Mouse (Mus musculus) stomach, embryonic 16.5 days (tissue): ENCODE data around the gene Ikzf3. TPM values are rescaled to one million over a fixed set of nuclear protein-coding genes. Genes with fewer than 3 reads are reported as not detected.

Experiments used
- ATAC-seq: fragments of 200-750 bp; cut with Nextera tagmentation; 2 replicates; pipeline ENCODE4 v1.8.0; 2017; ENCODE audit warnings: moderate number of reproducible peaks, moderate TSS enrichment; ENCODE audit not compliant: insufficient read depth, low FRiP score
- H3K27ac ChIP-seq: fragments of 300-500 bp; sonication (generic); 2 replicates; pipeline ENCODE4 v1.5.1; 2014; ENCODE audit warnings: low read length
- H3K27me3 ChIP-seq: fragments of 300-500 bp; sonication (generic); 2 replicates; pipeline ENCODE4 v1.6.1; 2014; ENCODE audit warnings: low read length, control low read depth, mixed read lengths; ENCODE audit not compliant: control insufficient read depth, insufficient read depth
- H3K36me3 ChIP-seq: fragments of 300-500 bp; sonication (generic); 2 replicates; pipeline ENCODE4 v1.6.1; 2014; ENCODE audit warnings: low read length; ENCODE audit not compliant: control insufficient read depth, insufficient read depth
- H3K4me1 ChIP-seq: fragments of 300-500 bp; sonication (generic); 2 replicates; pipeline ENCODE4 v1.6.1; 2014; ENCODE audit warnings: low read length, control low read depth, mixed read lengths; ENCODE audit not compliant: control insufficient read depth, insufficient read depth
- H3K4me2 ChIP-seq: fragments of 300-500 bp; sonication (generic); 2 replicates; pipeline ENCODE4 v1.6.1; 2014; ENCODE audit warnings: low read depth, low read length, mixed read lengths
- H3K4me3 ChIP-seq: fragments of 300-500 bp; sonication (generic); replicated peaks from 2 replicates; pipeline ENCODE4 v1.5.1; 2014; ENCODE audit warnings: mild to moderate bottlenecking, low read length
- H3K9ac ChIP-seq: fragments of 300-500 bp; sonication (generic); 2 replicates; pipeline ENCODE4 v1.6.1; 2014; ENCODE audit warnings: low read length
- H3K9me3 ChIP-seq: fragments of 300-500 bp; sonication (generic); replicated peaks from 2 replicates; pipeline ENCODE4 v1.6.1; 2016; ENCODE audit warnings: low read length, control low read depth; ENCODE audit not compliant: control insufficient read depth
- WGBS: fragments of 180-500 bp; shearing (Covaris S2); extraction: QIAGEN DNeasy Blood & Tissue Kit; methylation state at CpG from one replicate; pipeline ENCODE4 v1.1.7; 2014; 5-methylcytosine and 5-hydroxymethylcytosine counted together
- polyA plus RNA-seq: library from polyadenylated mRNA; unstranded; fragments of >200 nt; fragmentation: Nextera tagmentation; extraction: Ambion mirVana; gene quantifications from 2 replicates; pipeline ENCODE4 v1.2.1, GENCODE M21; 2015

The Ikzf3 gene
- 0.31 and 0.54 TPM in 2 replicates for polyA plus RNA-seq

DNA sequence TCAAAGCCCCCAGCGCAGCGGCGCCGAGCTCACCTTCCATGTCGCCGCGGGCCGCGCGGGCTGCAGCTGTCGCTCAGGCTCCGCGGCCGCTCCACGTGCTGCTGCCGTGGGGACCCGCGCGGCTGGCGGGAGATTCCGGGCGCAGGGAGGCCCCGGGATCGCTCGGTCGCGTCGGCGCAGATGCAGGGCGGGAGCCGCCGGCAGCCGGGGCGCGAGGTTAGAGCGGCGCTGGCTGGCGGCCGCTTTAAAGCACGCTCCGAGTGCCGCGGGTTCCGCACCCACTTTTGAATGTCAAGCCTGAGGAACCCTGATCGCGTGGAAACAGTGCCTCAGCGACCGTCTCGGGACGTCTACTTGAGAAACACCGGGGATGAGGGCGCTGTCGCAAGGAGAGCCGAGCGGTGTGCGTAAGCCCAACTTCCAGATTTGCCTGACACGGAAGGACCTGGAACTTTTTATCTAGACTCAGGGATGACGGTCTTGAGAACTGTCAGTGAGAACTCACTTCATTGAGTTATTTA is at the start of gene Ikzf3:
TSS of gene Ikzf3 (minus strand) at position 321 of the 521 bp plus-strand sequence.
- WGBS: under 1% methylated on average over 58 of the region's 58 CpGs
- ATAC-seq: peak; percentile 17; the same call in 1 of the 2 replicates
- no peaks in the 10 kb centered on the region for H3K36me3 ChIP-seq
- no peaks in the 10 kb centered on the region for H3K9me3 ChIP-seq
- H3K4me2 ChIP-seq: peak within 1 kb of the TSS; percentile 86
- peaks cover 11% of the 10 kb centered on the region for H3K4me1 ChIP-seq
- H3K4me3 ChIP-seq: peak within 1 kb of the TSS; percentile 47
- peak within 1 kb of the TSS; percentile 64 for H3K9ac ChIP-seq
- H3K27ac ChIP-seq: no peak within 1 kb of the TSS
- H3K27me3 ChIP-seq: peaks cover 61% of the 10 kb centered on the region

DNA sequence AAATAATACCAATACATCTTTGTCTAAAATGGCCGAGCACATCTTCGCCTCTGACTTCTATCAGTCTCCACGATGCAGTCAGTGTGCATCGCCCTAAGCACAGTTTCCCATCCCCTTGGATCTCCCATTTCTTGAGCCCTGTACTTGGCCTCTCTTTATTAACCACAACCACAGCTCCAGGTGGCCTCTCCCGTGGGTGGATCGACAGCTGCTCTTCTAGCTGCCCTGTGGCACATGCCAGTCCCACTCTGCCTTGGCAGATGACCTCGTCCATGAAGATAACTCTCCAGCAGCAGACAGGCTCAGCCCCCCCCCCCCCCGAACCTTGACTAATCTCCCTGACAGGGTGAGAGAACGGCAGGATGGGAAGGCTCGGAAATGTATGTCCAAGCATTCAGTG is 49.6 kb upstream of the Ikzf3 start:
- WGBS: 71% methylated on average over 10 of the region's 10 CpGs
- H3K4me2 ChIP-seq: no peak overlapping the region
- ATAC-seq: no peak
- no peaks in the 10 kb centered on the region for H3K9me3 ChIP-seq
- H3K27ac ChIP-seq: no peak overlapping the region
- no peak overlapping the region for H3K4me3 ChIP-seq
- no peaks in the 10 kb centered on the region for H3K36me3 ChIP-seq
- H3K4me1 ChIP-seq: 0 out of 2 replicates have a peak, but pooled peaks cover 2% of the 10 kb centered on the region
- H3K9ac ChIP-seq: no peak overlapping the region
- peaks cover 8% of the 10 kb centered on the region; the same call in 1 of the 2 replicates for H3K27me3 ChIP-seq

DNA sequence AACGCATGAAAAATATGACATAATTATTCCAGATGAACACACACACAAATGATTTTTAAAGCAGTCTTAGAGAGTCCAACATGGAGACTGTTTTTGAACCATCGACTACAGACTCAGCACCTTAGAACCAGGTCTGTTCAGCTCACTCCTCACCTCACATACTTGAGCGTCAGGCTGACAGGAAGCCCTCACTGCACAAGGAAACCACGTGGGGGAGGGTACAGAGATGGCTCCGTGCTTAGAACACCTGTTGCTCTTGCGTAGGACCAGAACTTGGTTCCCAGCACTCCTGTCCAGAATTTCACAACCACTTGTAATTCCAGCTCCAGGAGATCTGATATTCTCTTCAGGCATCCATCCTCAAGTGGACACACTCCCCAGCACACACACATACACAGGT is 49.2 kb upstream of the Ikzf3 start:
- no peaks in the 10 kb centered on the region for H3K9me3 ChIP-seq
- no peak for ATAC-seq
- no peak overlapping the region for H3K4me3 ChIP-seq
- no peak overlapping the region for H3K9ac ChIP-seq
- H3K27me3 ChIP-seq: peaks cover 7% of the 10 kb centered on the region; the same call in 1 of the 2 replicates
- 0 out of 2 replicates have a peak, but pooled peaks cover 2% of the 10 kb centered on the region for H3K4me1 ChIP-seq
- H3K36me3 ChIP-seq: no peaks in the 10 kb centered on the region
- no peak overlapping the region for H3K27ac ChIP-seq
- H3K4me2 ChIP-seq: no peak overlapping the region
- 66% methylated on average over 6 of the region's 6 CpGs for WGBS

DNA sequence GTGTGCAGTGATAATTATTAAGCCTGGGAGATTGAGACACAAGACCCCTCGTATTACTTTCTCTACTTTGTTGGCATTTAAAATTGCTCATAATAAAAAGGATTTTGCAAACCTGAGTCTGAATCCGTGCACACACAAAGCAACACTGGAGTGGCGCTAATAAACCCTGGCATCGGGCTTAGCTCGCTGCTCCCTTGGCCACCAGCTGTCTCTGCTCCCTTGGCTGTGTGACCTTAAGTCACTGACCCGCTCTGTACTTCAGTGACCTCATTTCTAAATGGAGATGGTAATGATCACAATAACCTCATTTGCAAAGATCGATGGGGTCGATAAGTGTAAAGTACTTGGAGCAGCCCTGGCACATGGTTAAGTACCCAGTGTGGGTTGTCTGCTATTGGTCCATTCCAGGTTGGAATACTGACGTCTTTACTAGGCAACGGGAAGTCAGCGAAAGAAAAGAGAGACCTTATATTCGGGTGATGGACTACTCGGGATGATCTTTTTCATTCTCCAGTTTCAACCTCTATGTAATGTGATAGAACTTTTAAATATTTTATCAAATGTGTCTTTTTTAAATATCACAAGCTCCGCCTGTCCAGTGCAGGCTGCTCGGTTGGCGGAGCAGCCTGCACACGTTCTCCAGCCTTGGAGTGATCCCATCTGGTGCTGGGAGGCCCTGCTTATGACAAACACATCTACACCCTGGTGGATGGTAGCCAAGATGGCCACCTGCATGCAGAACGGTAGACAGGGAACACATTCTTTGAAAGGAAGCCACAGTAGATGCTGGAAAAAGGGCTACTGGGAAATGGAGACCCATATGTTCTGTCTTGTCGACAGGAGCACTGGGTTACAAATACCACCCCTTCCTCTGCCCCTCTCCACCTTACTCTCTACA is 45.0 kb upstream of the Ikzf3 start:
- no peaks in the 10 kb centered on the region for H3K36me3 ChIP-seq
- H3K4me1 ChIP-seq: peaks cover 20% of the 10 kb centered on the region
- H3K9me3 ChIP-seq: no peaks in the 10 kb centered on the region
- 56% methylated on average over 19 of the region's 19 CpGs for WGBS
- H3K27me3 ChIP-seq: no peaks in the 10 kb centered on the region
- no peak overlapping the region for H3K9ac ChIP-seq
- H3K4me3 ChIP-seq: no peak overlapping the region
- no peak overlapping the region for H3K27ac ChIP-seq
- no peak for ATAC-seq
- H3K4me2 ChIP-seq: no peak overlapping the region

DNA sequence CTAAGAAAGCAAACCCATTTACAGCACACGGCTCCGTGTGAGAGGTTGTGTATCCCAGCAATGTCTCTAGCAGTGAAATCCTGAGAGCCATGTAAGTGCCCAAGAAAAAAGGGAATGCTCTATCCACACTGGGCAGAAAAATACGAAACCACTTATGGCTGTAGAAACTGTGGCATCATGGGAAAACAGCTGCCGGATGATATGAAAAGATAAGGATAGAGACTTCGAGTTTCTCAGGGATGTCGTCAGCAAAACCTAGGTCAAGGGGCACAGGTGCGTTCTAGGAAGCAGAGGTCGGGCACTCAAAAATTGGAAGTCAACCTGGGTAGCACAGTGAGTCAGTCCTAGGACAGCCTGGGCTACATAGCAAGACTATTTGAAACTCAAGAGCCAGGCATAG is 43.5 kb upstream of the Ikzf3 start:
- no peaks in the 10 kb centered on the region for H3K36me3 ChIP-seq
- H3K9ac ChIP-seq: no peak overlapping the region
- no peak for ATAC-seq
- 76% methylated on average over 8 of the region's 8 CpGs for WGBS
- no peaks in the 10 kb centered on the region for H3K27me3 ChIP-seq
- no peaks in the 10 kb centered on the region for H3K9me3 ChIP-seq
- H3K4me3 ChIP-seq: no peak overlapping the region
- H3K4me1 ChIP-seq: peaks cover 31% of the 10 kb centered on the region
- no peak overlapping the region for H3K4me2 ChIP-seq
- H3K27ac ChIP-seq: no peak overlapping the region

DNA sequence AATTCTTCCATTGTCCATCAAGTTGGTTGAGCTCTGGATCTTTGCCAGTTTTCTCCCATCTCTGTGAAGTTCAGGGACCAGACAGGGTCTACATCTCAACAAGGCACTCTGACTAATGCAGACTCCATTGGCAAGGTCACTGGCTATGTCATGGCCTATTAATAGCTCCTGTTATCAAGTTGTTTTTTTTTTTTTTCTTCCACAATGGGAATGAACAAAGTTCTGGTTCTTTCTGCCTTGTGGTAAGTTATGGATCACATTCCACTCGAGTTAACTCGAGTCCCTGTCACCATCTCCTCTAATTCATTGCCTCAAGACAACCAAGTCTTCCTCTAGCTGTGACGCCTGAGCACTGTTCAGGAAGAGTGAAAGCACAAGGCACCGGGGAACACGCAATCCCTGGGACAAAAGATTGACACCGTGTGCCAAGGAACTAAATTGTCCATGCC is 43.0 kb upstream of the Ikzf3 start:
- Histone ChIP-seq H3K4me1 (peaks cover 31% of the 10 kb centered on the region), H3K9ac (no peak overlapping the region), H3K4me2 (peak overlapping the region; percentile 87; the same call in 1 of the 2 replicates), H3K36me3 (no peaks in the 10 kb centered on the region), H3K27ac (0 out of 2 replicates have a peak overlapping the region, but pooled peaks have one; percentile 13), H3K9me3 (no peaks in the 10 kb centered on the region), H3K27me3 (no peaks in the 10 kb centered on the region), H3K4me3 (no peak overlapping the region)
- WGBS: 56% methylated on average over 6 of the region's 6 CpGs
- no peak for ATAC-seq

DNA sequence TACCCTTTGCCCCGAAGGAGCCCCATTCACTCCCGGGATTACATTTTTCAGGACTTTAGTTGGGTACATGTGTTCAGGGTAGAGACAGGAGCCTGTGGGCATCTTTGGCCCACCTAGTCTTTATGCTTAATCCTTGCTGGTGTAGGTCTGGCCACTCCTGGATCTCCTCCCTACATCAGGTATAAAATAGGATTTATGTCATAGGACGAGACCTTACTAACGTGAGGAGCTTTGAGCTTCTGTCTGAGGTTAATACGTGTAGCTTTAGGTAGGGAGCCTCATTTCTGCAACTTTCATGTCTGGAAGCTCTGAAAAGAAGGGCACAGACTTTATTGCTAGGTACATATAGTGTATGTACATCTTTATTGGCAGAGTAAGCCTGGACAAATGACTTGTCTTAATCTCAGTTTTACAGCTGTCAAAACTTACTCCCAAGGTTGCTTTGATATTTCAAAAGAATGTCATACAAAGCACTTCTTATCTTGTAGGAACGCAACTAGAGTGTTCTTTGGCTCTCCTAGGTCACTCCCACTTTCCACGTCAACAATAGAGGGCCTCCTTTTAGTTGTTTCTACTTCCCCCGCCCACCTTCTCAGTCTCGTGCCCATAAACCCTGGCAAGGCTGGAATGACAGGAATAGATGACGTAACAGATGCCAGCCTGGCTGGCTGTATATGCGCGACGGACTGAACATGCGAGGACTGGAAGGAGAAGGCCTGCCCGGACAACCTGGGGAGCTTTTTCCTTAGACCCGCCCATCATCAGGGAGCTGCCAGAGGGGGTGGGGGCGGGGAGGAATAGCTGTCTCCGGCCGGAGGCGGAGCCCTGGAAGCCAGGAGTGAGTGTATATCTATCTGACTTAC is 42.1 kb upstream of the Ikzf3 start:
- H3K36me3 ChIP-seq: no peaks in the 10 kb centered on the region
- H3K4me3 ChIP-seq: peak overlapping the region; percentile 95
- H3K4me2 ChIP-seq: peak overlapping the region; percentile 87
- peaks cover 31% of the 10 kb centered on the region for H3K4me1 ChIP-seq
- H3K9ac ChIP-seq: peak overlapping the region; percentile 96
- no peaks in the 10 kb centered on the region for H3K27me3 ChIP-seq
- 5% methylated on average over 20 of the region's 20 CpGs for WGBS
- no peaks in the 10 kb centered on the region for H3K9me3 ChIP-seq
- peak; percentile 75 for ATAC-seq
- H3K27ac ChIP-seq: peak overlapping the region; percentile 94

DNA sequence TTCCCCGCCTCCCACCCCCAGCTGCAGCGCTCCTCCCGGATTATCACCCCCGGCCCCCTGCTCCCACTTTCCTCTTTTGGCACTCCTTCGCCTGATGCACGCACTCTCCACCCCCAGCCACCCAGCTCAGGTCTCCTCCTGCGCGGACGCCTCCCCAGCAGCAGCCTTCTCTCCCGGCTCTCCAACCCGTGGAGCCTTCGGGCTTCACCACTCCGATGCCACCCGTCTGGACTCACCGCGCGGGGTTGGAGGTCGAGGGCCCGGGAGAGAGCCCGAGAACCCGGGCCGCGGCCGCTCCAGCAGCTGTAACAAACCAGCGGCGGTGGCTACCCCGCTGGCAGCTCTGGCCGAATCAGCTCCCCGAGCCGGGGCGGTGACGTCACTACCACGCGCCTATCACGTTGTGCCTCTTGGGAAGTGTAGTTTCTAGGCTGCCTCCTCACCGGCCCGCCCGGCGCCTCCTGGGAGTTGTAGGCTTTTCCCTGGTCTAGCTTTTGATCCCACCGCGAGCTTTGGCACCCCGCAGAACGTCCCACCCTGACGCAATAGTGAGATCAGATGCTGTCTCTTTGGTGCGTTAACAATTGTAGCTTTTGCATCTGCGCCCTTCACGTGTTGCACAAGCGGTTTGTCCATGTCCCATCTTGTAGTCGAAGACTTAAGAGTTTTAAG is 41.2 kb upstream of the Ikzf3 start, which contains the start of gene Ormdl3:
TSS of gene Ormdl3 (minus strand) at position 477 of the 672 bp plus-strand sequence.
- WGBS: under 1% methylated on average over 49 of the region's 49 CpGs
- no peaks in the 10 kb centered on the region for H3K9me3 ChIP-seq
- H3K4me2 ChIP-seq: peak within 1 kb of the TSS; percentile 87
- ATAC-seq: peak; percentile 93
- no peaks in the 10 kb centered on the region; the same call in 1 of the 2 replicates for H3K36me3 ChIP-seq
- H3K9ac ChIP-seq: peak within 1 kb of the TSS; percentile 96
- H3K4me1 ChIP-seq: peaks cover 35% of the 10 kb centered on the region
- no peaks in the 10 kb centered on the region for H3K27me3 ChIP-seq
- H3K27ac ChIP-seq: peak within 1 kb of the TSS; percentile 94
- H3K4me3 ChIP-seq: peak within 1 kb of the TSS; percentile 95
